In the genomic region with DNA sequence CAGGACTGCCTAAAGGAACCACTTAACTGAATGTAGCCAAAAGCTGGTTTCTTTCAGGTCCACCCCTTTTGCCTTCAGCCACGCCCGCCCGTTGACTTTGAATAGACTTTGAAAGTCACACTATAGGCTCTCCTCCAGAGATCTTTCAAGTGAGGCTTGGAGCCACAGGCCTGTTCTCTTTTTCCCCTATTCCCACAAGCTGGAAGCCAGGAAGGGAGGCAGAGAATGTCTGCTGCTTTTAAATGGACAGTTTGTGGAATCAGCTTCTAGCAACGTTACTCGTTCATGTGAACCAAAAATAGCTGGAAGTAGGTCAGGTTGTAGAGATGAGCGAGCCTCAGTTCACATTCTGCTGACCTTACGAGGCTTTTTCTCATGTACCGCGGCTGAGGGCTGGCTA, we compare ENCODE assay signal across 11 mouse cellular contexts.
DNase-seq lines count a peak whose midpoint lies in the region; ATAC-seq and TF ChIP-seq lines count a peak whose summit lies in the region.
"Had no signal": no experiment of that assay in that cellular context is flagged by ENCODE, and none has a peak within 500 bp of the region (broad histone marks: within the 10 kb centered on the region; RNA-seq: fewer than 3 reads in every experiment).

No protein-coding gene starts in this region.

- no peaks in the 10 kb centered on the region for H3K9me3 ChIP-seq in hindbrain, embryonic 15.5 days
- H3K9me3 ChIP-seq in hindbrain, embryonic 11.5 days (ENCODE audit: control insufficient read depth, low read length): no peaks in the 10 kb centered on the region
- H3K9me3 ChIP-seq in hindbrain, postnatal 0 days (ENCODE audit: low read length): no peaks in the 10 kb centered on the region
- H3K9me3 ChIP-seq: neural tube, embryonic 15.5 days had no signal

- H3K36me3 ChIP-seq in hindbrain, embryonic 15.5 days: no peaks in the 10 kb centered on the region
- no peaks in the 10 kb centered on the region for H3K36me3 ChIP-seq in hindbrain, embryonic 11.5 days (ENCODE audit: control insufficient read depth, insufficient read depth, low read length)
- H3K36me3 ChIP-seq in heart, adult 2 months (ENCODE audit: control insufficient read depth, insufficient read depth, low read length): peaks cover 2% of the 10 kb centered on the region; the same call in 1 of the 2 replicates
- no peaks in the 10 kb centered on the region for H3K36me3 ChIP-seq in hindbrain, postnatal 0 days (ENCODE audit: insufficient read depth, low read length)
- H3K36me3 ChIP-seq: neural tube, embryonic 15.5 days had no signal

- TF ChIP-seq CTCF in heart, adult 2 months (IDR thresholded peaks at IDR 0.05): no peak
- TF ChIP-seq CTCF in hindbrain, postnatal 0 days (IDR thresholded peaks at IDR 0.05; ENCODE audit: low read depth): no peak

- TF ChIP-seq POLR2A in heart, adult 2 months (IDR thresholded peaks at IDR 0.05; ENCODE audit: insufficient read depth, low read depth, low read length): no peak

- no peaks in the 10 kb centered on the region for H3K27me3 ChIP-seq in hindbrain, embryonic 15.5 days
- H3K27me3 ChIP-seq in hindbrain, embryonic 11.5 days (ENCODE audit: control insufficient read depth, insufficient read depth, low read length): no peaks in the 10 kb centered on the region
- H3K27me3 ChIP-seq in heart, adult 2 months (ENCODE audit: control insufficient read depth, insufficient read depth, low read length): no peaks in the 10 kb centered on the region
- no peaks in the 10 kb centered on the region for H3K27me3 ChIP-seq in hindbrain, postnatal 0 days (ENCODE audit: insufficient read depth, low read length)
- H3K27me3 ChIP-seq: megakaryocyte, embryonic 14.5 days; neural tube, embryonic 15.5 days had no signal

- 63% methylated on average over 9 of the region's 9 CpGs for WGBS in hindbrain, embryonic 15.5 days
- 78% methylated on average over 9 of the region's 9 CpGs for WGBS in hindbrain, embryonic 11.5 days
- WGBS in heart, adult 2 months: 42% methylated on average over 9 of the region's 9 CpGs
- 50% methylated on average over 9 of the region's 9 CpGs for whole genome bisulfite sequencing in hindbrain, postnatal 0 days

- TF ChIP-seq EP300 in heart, adult 2 months (IDR thresholded peaks at IDR 0.05; ENCODE audit: insufficient read depth, low read depth, low read length): 0 out of 2 replicates have a peak, but pooled peaks have one; percentile 15

- H3K4me3 ChIP-seq in hindbrain, embryonic 15.5 days: no peak overlapping the region
- H3K4me3 ChIP-seq in hindbrain, embryonic 11.5 days (ENCODE audit: low read depth, low read length): no peak overlapping the region
- H3K4me3 ChIP-seq in heart, adult 2 months: no peak overlapping the region
- H3K4me3 ChIP-seq in hindbrain, postnatal 0 days (ENCODE audit: low read length): no peak overlapping the region
- H3K4me3 ChIP-seq: neural tube, embryonic 15.5 days had no signal

- no peak overlapping the region for H3K9ac ChIP-seq in hindbrain, embryonic 15.5 days
- no peak overlapping the region for H3K9ac ChIP-seq in hindbrain, embryonic 11.5 days (ENCODE audit: low read depth, low read length)
- H3K9ac ChIP-seq in heart, adult 2 months (ENCODE audit: low read depth, low read length): peak overlapping the region; percentile 1; the same call in 1 of the 2 replicates
- no peak overlapping the region for H3K9ac ChIP-seq in hindbrain, postnatal 0 days (replicated peaks; ENCODE audit: low read length)
- H3K9ac ChIP-seq: neural tube, embryonic 15.5 days had no signal

- H3K4me2 ChIP-seq in hindbrain, embryonic 15.5 days: no peak overlapping the region
- no peak overlapping the region for H3K4me2 ChIP-seq in hindbrain, embryonic 11.5 days (replicated peaks; ENCODE audit: low read depth, low read length)
- no peak overlapping the region for H3K4me2 ChIP-seq in hindbrain, postnatal 0 days (ENCODE audit: low read depth, low read length)
- H3K4me2 ChIP-seq: neural tube, embryonic 15.5 days had no signal

- peak overlapping the region; percentile 64 for H3K27ac ChIP-seq in hindbrain, embryonic 15.5 days (replicated peaks)
- H3K27ac ChIP-seq in hindbrain, embryonic 11.5 days (ENCODE audit: low read depth, low read length): no peak overlapping the region
- H3K27ac ChIP-seq in heart, adult 2 months: peak overlapping the region; percentile 73
- peak overlapping the region; percentile 68 for H3K27ac ChIP-seq in hindbrain, postnatal 0 days

- H3K79me2 ChIP-seq in heart, adult 2 months (replicated peaks; ENCODE audit: control insufficient read depth, insufficient read depth, low read length): no peaks in the 10 kb centered on the region

- no peak for ATAC-seq in hindbrain, embryonic 15.5 days (ENCODE audit: low FRiP score, low read depth)
- ATAC-seq in hindbrain, embryonic 11.5 days (ENCODE audit: low FRiP score): no peak
- ATAC-seq in hindbrain, postnatal 0 days: no peak

- H3K4me1 ChIP-seq in hindbrain, embryonic 15.5 days (replicated peaks): peaks cover 31% of the 10 kb centered on the region
- 0 out of 2 replicates have a peak, but pooled peaks cover 2% of the 10 kb centered on the region for H3K4me1 ChIP-seq in hindbrain, embryonic 11.5 days (replicated peaks; ENCODE audit: control insufficient read depth, insufficient read depth, low read length)
- H3K4me1 ChIP-seq in heart, adult 2 months (ENCODE audit: control insufficient read depth, insufficient read depth, low read length): peaks cover 8% of the 10 kb centered on the region
- H3K4me1 ChIP-seq in hindbrain, postnatal 0 days (ENCODE audit: insufficient read depth, low read length): peaks cover 6% of the 10 kb centered on the region

- DNase-seq in hindbrain, embryonic 11.5 days (ENCODE audit: low spot score): no peak
- peak; percentile 42 for DNase-seq in R1 (ENCODE audit: low read depth, low spot score)
- DNase-seq in heart, adult 2 months: peak; percentile 51
- no peak for DNase-seq in hindbrain, postnatal 0 days (ENCODE audit: low spot score)
- no peak for DNase-seq in testis, postnatal 10 days (ENCODE audit: low spot score)
- no peak for DNase-seq in frontal cortex, postnatal 36 days (ENCODE audit: low spot score in 2 of 2)
- DNase-seq: adrenal gland, postnatal 10 days; cerebellum, postnatal 36 days had no signal

- intact Hi-C loops in heart, adult 2 months (cut with DNase I): no loop called here

Comparison
In these comparisons a context has a peak if more than half of its experiments do, and no peak if none do; other contexts are left out.
1. DNase-seq: peak in R1 (single experiment) and heart, adult 2 months (2 of 2); none in hindbrain, embryonic 11.5 days (single experiment), hindbrain, postnatal 0 days (single experiment), testis, postnatal 10 days (single experiment) and frontal cortex, postnatal 36 days (0 of 2).